Mouse (Mus musculus) effector memory CD4-positive, alpha-beta T cell, adult 7 months (primary cell): ENCODE measurements around the gene Ddx51. TPM values are rescaled to one million over a fixed set of nuclear protein-coding genes. Genes with fewer than 3 reads are reported as not detected.

ENCODE experiments used
- polyA plus RNA-seq: library from polyadenylated mRNA; unstranded; fragments of 100-300 nt; shearing (Covaris generic); gene quantifications from one replicate; pipeline ENCODE4 v1.2.1, GENCODE M21; 2017

Gene Ddx51
- polyA plus RNA-seq: 47.4 TPM

GRCm38 (mm10) chr5:110652719-110653648 lies at the start of gene Ddx51, which contains the start of gene Noc4l:
Ddx51 (plus strand) TSS chr5:110653451.
Noc4l (minus strand) TSS chr5:110653417.

Other genes starting within 250 kb of the Ddx51 start
- 67.8 TPM for gene Fbrsl1, start 204.9 kb upstream of the Ddx51 start, polyA plus RNA-seq
- 25.4 TPM for gene Galnt9, start 109.1 kb upstream of the Ddx51 start, polyA plus RNA-seq
- 42.6 TPM for gene Noc4l, start within 50 bp of the Ddx51 start, polyA plus RNA-seq
- gene Ep400, start 117.3 kb downstream of the Ddx51 start, polyA plus RNA-seq: 46.4 TPM
- 30.8 TPM for gene Pus1, start 127.2 kb downstream of the Ddx51 start, polyA plus RNA-seq
- 98.3 TPM for gene Ulk1, start 156.6 kb downstream of the Ddx51 start, polyA plus RNA-seq
- 16.4 TPM for gene Hscb, start 186.3 kb downstream of the Ddx51 start, polyA plus RNA-seq
- 3.2 TPM for gene Chek2, start 186.5 kb downstream of the Ddx51 start, polyA plus RNA-seq
- gene Ttc28, start 226.4 kb downstream of the Ddx51 start, polyA plus RNA-seq: 2.1 TPM